Mouse (Mus musculus): ENCODE data around the gene Olfr690. TPM values are rescaled to one million over a fixed set of nuclear protein-coding genes. Genes with fewer than 3 reads are reported as not detected.

Gene Olfr690
- polyA plus RNA-seq (2012; rRNA removed) = not detected in 2 replicates

DNA sequence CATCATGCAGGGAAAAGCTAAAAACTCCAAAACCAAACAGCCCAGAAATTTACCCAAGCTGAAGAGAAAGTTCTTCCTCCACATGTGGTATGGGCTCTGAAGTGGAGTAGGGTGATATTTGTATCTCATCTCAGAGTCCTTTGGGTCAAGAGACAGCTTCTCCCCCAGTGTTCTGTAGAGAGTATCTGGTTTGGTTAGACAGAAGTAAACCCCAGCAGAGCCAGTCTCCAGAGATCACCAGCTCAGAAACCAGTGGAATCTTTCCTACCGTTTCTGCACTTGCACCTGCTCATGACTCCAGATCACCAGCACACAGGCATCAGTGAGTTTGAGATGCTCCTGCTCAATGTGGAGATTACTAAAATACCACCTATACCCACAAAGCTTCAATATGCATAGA is at the start of gene Olfr690:
Gene Olfr690 (minus strand): TSS at position 101 of the 400 bp plus-strand sequence.
- H3K4me3 ChIP-seq (ENCODE audit: low read depth, low read length) = no peak within 1 kb of the TSS
- no peak within 1 kb of the TSS for H3K27ac ChIP-seq (ENCODE audit: insufficient read depth, low read depth, low read length)
- no peaks in the 10 kb centered on the region for H3K27me3 ChIP-seq (ENCODE audit: control insufficient read depth, insufficient read depth, low read length)
- WGBS = 73% methylated on average over 1 of the region's 1 CpGs
- H3K36me3 ChIP-seq (ENCODE audit: control insufficient read depth, insufficient read depth, low read length) = no peaks in the 10 kb centered on the region
- TF ChIP-seq POLR2A (IDR thresholded peaks at IDR 0.05; ENCODE audit: low read depth, low read length) = no peak
- no peak for TF ChIP-seq CTCF (IDR thresholded peaks at IDR 0.05; ENCODE audit: extremely low read depth, insufficient read length, insufficient replicate concordance, low read depth, low read length)
- H3K4me1 ChIP-seq (ENCODE audit: control insufficient read depth, insufficient read depth, insufficient read length, low read length) = no peaks in the 10 kb centered on the region

DNA sequence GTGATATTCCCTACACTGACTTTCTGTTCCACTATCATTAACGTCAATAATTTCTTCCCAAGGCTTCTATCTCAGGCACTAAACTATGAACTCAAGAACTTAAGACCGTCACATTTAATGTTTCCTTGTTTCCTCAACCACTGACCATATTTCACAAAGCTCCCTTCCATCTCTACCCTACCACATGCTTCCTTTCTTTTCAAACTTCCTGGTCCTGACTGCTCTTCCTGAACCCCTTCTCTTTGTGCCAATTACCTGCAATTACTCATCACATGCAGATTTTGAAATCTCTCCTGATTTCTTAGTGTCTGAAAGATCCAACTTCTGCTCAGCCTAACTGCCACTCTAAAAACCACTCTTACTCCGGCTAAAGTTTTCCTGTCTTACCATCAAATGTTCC is 46.4 kb upstream of the Olfr690 start:
- no peaks in the 10 kb centered on the region for H3K27me3 ChIP-seq (ENCODE audit: control insufficient read depth, insufficient read depth, low read length)
- WGBS = 70% methylated on average over 3 of the region's 3 CpGs
- H3K4me1 ChIP-seq (ENCODE audit: control insufficient read depth, insufficient read depth, insufficient read length, low read length) = no peaks in the 10 kb centered on the region
- H3K4me3 ChIP-seq (ENCODE audit: low read depth, low read length) = no peak overlapping the region
- no peak for TF ChIP-seq POLR2A (IDR thresholded peaks at IDR 0.05; ENCODE audit: low read depth, low read length)
- no peak for TF ChIP-seq CTCF (IDR thresholded peaks at IDR 0.05; ENCODE audit: extremely low read depth, insufficient read length, insufficient replicate concordance, low read depth, low read length)
- peaks cover 74% of the 10 kb centered on the region for H3K36me3 ChIP-seq (ENCODE audit: control insufficient read depth, insufficient read depth, low read length)
- no peak overlapping the region for H3K27ac ChIP-seq (ENCODE audit: insufficient read depth, low read depth, low read length)

DNA sequence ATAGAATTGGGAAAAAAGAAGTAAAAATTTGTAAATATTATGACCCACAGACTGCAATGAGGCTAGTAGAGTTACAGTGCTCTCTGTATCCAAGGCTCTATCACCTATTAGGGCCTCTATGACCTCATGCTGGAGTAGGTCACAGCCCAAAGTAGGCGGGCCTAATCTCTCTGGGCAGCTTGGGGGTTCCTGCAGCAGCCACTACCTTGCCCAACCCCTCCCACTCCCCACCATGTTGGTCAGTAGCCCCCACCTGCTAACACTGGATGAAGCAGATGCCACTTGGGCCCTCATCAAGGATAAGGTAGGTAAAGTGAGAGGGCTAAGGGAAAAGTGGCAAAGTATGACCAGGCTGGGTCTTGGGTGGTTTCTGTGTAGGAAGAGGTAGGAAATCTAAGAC is 41.0 kb upstream of the Olfr690 start, which contains the start of gene Gm5901:
Gene Gm5901 (plus strand): TSS at position 173 of the 400 bp plus-strand sequence.
- peaks cover 37% of the 10 kb centered on the region for H3K36me3 ChIP-seq (ENCODE audit: control insufficient read depth, insufficient read depth, low read length)
- H3K4me3 ChIP-seq (ENCODE audit: low read depth, low read length) = no peak within 1 kb of the TSS
- no peaks in the 10 kb centered on the region for H3K27me3 ChIP-seq (ENCODE audit: control insufficient read depth, insufficient read depth, low read length)
- H3K4me1 ChIP-seq (ENCODE audit: control insufficient read depth, insufficient read depth, insufficient read length, low read length) = peaks cover 2% of the 10 kb centered on the region; the same call in 1 of the 2 replicates
- TF ChIP-seq CTCF (IDR thresholded peaks at IDR 0.05; ENCODE audit: extremely low read depth, insufficient read length, insufficient replicate concordance, low read depth, low read length) (no peak), POLR2A (IDR thresholded peaks at IDR 0.05; ENCODE audit: low read depth, low read length) (no peak)
- H3K27ac ChIP-seq (ENCODE audit: insufficient read depth, low read depth, low read length) = no peak within 1 kb of the TSS
- 71% methylated on average over 1 of the region's 1 CpGs for WGBS

DNA sequence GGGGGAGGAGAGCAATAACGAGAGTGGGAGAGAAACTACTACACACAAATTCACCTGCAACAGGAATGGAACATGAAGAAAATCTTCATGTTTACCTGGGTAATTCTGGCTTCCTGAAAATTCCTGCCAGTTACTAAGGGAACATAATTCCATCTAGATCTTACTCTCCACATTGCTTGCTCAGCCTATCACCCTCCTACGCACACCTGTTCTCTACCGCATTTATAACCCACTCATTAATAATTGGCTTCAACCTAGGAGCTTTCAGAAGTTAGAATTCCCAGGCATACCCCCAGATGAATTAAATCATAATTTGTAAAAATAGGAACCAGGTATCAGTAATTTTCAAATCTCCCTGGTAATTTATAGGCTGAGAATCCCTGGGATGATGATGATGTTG is 40.1 kb upstream of the Olfr690 start:
- Histone ChIP-seq H3K4me1 (ENCODE audit: control insufficient read depth, insufficient read depth, insufficient read length, low read length) (peaks cover 2% of the 10 kb centered on the region; the same call in 1 of the 2 replicates), H3K27ac (ENCODE audit: insufficient read depth, low read depth, low read length) (no peak overlapping the region), H3K36me3 (ENCODE audit: control insufficient read depth, insufficient read depth, low read length) (peaks cover 29% of the 10 kb centered on the region), H3K4me3 (ENCODE audit: low read depth, low read length) (no peak overlapping the region), H3K27me3 (ENCODE audit: control insufficient read depth, insufficient read depth, low read length) (no peaks in the 10 kb centered on the region)
- no peak for TF ChIP-seq CTCF (IDR thresholded peaks at IDR 0.05; ENCODE audit: extremely low read depth, insufficient read length, insufficient replicate concordance, low read depth, low read length)
- no peak for TF ChIP-seq POLR2A (IDR thresholded peaks at IDR 0.05; ENCODE audit: low read depth, low read length)
- WGBS = 46% methylated on average over 3 of the region's 3 CpGs

DNA sequence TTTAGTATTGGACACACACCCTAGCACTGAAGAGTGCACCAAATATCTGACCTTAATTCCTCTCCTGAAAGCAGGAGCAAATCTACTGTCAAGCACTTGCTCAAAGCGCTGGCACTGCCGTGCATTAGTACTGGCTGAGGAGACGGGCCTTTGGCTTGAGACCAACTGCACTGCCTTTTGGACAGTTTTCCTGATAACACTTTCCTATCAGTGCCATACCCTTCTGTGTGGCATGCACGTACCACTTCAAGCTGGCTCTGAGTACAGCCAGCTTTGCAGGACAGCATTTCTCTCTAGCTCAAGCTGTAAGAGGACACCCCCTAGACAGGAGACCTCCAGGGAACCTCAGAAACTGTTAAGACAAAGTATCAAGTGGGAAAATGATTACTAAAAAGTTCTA is 39.6 kb upstream of the Olfr690 start:
- peaks cover 25% of the 10 kb centered on the region for H3K36me3 ChIP-seq (ENCODE audit: control insufficient read depth, insufficient read depth, low read length)
- peaks cover 2% of the 10 kb centered on the region; the same call in 1 of the 2 replicates for H3K4me1 ChIP-seq (ENCODE audit: control insufficient read depth, insufficient read depth, insufficient read length, low read length)
- 32% methylated on average over 4 of the region's 4 CpGs for WGBS
- no peak overlapping the region for H3K4me3 ChIP-seq (ENCODE audit: low read depth, low read length)
- no peak for TF ChIP-seq POLR2A (IDR thresholded peaks at IDR 0.05; ENCODE audit: low read depth, low read length)
- TF ChIP-seq CTCF (IDR thresholded peaks at IDR 0.05; ENCODE audit: extremely low read depth, insufficient read length, insufficient replicate concordance, low read depth, low read length) = no peak
- no peaks in the 10 kb centered on the region for H3K27me3 ChIP-seq (ENCODE audit: control insufficient read depth, insufficient read depth, low read length)
- no peak overlapping the region for H3K27ac ChIP-seq (ENCODE audit: insufficient read depth, low read depth, low read length)

DNA sequence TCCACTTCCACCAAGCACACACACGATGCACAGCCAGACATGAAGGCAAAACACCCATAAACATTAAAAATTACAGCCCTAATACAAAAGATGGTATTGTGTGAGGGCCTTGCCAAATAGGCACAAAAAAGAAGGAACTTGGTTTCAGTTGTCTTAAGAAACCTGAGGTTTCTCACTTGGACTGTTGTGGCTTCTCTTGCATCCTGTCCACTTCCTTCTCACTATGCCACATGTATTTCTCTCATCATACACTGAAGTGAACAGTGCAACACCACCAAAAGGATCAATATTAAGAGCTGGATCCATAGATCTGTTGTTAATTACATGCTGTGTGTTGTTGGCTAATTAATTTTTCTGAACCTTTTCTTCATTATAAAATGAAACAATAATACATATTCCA is 39.0 kb upstream of the Olfr690 start:
- no peak overlapping the region for H3K27ac ChIP-seq (ENCODE audit: insufficient read depth, low read depth, low read length)
- peaks cover 20% of the 10 kb centered on the region for H3K36me3 ChIP-seq (ENCODE audit: control insufficient read depth, insufficient read depth, low read length)
- H3K27me3 ChIP-seq (ENCODE audit: control insufficient read depth, insufficient read depth, low read length) = no peaks in the 10 kb centered on the region
- WGBS = 82% methylated on average over 1 of the region's 1 CpGs
- TF ChIP-seq POLR2A (IDR thresholded peaks at IDR 0.05; ENCODE audit: low read depth, low read length) = no peak
- no peak for TF ChIP-seq CTCF (IDR thresholded peaks at IDR 0.05; ENCODE audit: extremely low read depth, insufficient read length, insufficient replicate concordance, low read depth, low read length)
- H3K4me1 ChIP-seq (ENCODE audit: control insufficient read depth, insufficient read depth, insufficient read length, low read length) = peaks cover 2% of the 10 kb centered on the region; the same call in 1 of the 2 replicates
- no peak overlapping the region for H3K4me3 ChIP-seq (ENCODE audit: low read depth, low read length)

DNA sequence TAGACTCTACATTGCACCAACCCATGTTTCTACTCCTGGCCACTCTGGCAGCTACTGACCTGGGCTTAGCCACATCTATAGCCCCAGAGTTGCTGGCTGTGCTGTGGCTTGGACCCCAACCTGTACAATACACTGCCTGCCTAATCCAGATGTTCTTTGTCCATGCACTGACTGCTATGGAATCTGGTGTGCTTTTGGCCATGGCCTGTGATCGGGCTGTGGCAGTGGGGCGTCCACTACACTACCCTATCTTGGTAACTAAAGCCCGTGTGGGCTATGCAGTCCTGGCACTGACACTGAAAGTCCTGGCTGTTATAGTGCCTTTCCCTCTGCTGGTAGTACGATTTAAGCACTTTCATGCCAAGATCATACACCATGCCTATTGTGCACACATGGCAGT is 34.6 kb upstream of the Olfr690 start:
- WGBS = 91% methylated on average over 4 of the region's 4 CpGs
- TF ChIP-seq POLR2A (IDR thresholded peaks at IDR 0.05; ENCODE audit: low read depth, low read length) (no peak), CTCF (IDR thresholded peaks at IDR 0.05; ENCODE audit: extremely low read depth, insufficient read length, insufficient replicate concordance, low read depth, low read length) (no peak)
- Histone ChIP-seq H3K4me1 (ENCODE audit: control insufficient read depth, insufficient read depth, insufficient read length, low read length) (no peaks in the 10 kb centered on the region; the same call in 1 of the 2 replicates), H3K36me3 (ENCODE audit: control insufficient read depth, insufficient read depth, low read length) (peaks cover 4% of the 10 kb centered on the region), H3K27me3 (ENCODE audit: control insufficient read depth, insufficient read depth, low read length) (no peaks in the 10 kb centered on the region), H3K4me3 (ENCODE audit: low read depth, low read length) (no peak overlapping the region), H3K27ac (ENCODE audit: insufficient read depth, low read depth, low read length) (no peak overlapping the region)

All from small intestine, adult 2 months (tissue).